Mouse (Mus musculus) cerebellum, postnatal 4 days (tissue): ENCODE results near the gene Rabgap1l.

Experiments
- DNase-seq, 2 experiments: peaks; one replicate each; pipeline ENCODE4 v3.0.0; 2022; ENCODE audit warnings: low spot score in 2 of 2, mixed read lengths in 1 of 2

The Rabgap1l gene

GRCm38 (mm10) chr1:160244689-160245088 lies 548.3 kb downstream of the Rabgap1l start:
- no peak for DNase-seq

- no peak for DNase-seq
Observed at GRCm38 (mm10) chr1:160240091-160240490, 552.9 kb downstream of the Rabgap1l start.

- no peak for DNase-seq
Observed at GRCm38 (mm10) chr1:160238852-160239443, 554.1 kb downstream of the Rabgap1l start.

GRCm38 (mm10) chr1:160237981-160238380 lies 555.0 kb downstream of the Rabgap1l start:
- DNase-seq: no peak

- DNase-seq: no peak
Observed at GRCm38 (mm10) chr1:160233921-160234320, 559.1 kb downstream of the Rabgap1l start.

- DNase-seq: no peak
Observed at GRCm38 (mm10) chr1:160232113-160232512, 560.9 kb downstream of the Rabgap1l start.

- peak in 1 of 2 experiments; percentile 26 for DNase-seq
Observed at GRCm38 (mm10) chr1:160231013-160231412, 562.0 kb downstream of the Rabgap1l start.

- DNase-seq: no peak
Observed at GRCm38 (mm10) chr1:160227850-160228249, 565.2 kb downstream of the Rabgap1l start.

GRCm38 (mm10) chr1:160227196-160227595 lies 565.8 kb downstream of the Rabgap1l start:
- DNase-seq: no peak

- DNase-seq: no peak
Observed at GRCm38 (mm10) chr1:160224093-160224492, 568.9 kb downstream of the Rabgap1l start.

GRCm38 (mm10) chr1:160217898-160218297 lies 575.1 kb downstream of the Rabgap1l start:
- DNase-seq: no peak

GRCm38 (mm10) chr1:160214171-160214570 lies 578.8 kb downstream of the Rabgap1l start:
- no peak for DNase-seq

GRCm38 (mm10) chr1:160212703-160213669 lies 580.0 kb downstream of the Rabgap1l start, which contains the start of gene Cacybp:
Gene Cacybp, minus strand, starts transcription at chr1:160212875.
- peak; percentile 99 to 100 for DNase-seq

GRCm38 (mm10) chr1:160212123-160212691 lies 580.8 kb downstream of the Rabgap1l start:
- peak; percentile 32 to 66 for DNase-seq

- DNase-seq: no peak
Observed at GRCm38 (mm10) chr1:160211597-160212122, 581.4 kb downstream of the Rabgap1l start.

GRCm38 (mm10) chr1:160210566-160210965 lies 582.4 kb downstream of the Rabgap1l start:
- DNase-seq: no peak

- no peak for DNase-seq
Observed at GRCm38 (mm10) chr1:160209844-160210243, 583.2 kb downstream of the Rabgap1l start.

- no peak for DNase-seq
Observed at GRCm38 (mm10) chr1:160205486-160205885, 587.5 kb downstream of the Rabgap1l start.

- DNase-seq: no peak
Observed at GRCm38 (mm10) chr1:160195337-160195663, 597.7 kb downstream of the Rabgap1l start.

GRCm38 (mm10) chr1:160194529-160195336 lies 598.3 kb downstream of the Rabgap1l start, which contains the start of gene Mrps14:
Gene Mrps14, plus strand, starts transcription at chr1:160195215.
- DNase-seq: peak; percentile 95 to 98

- peak in 1 of 2 experiments; percentile 26 for DNase-seq
Observed at GRCm38 (mm10) chr1:160184506-160184905, 608.5 kb downstream of the Rabgap1l start.
